ENCODE assay signal across 7 mouse cellular contexts in genomic region chr14:26969164-26969563, GRCm38 (mm10). TPM values are rescaled to one million over a fixed set of nuclear protein-coding genes. Genes with fewer than 3 reads are reported as not detected.
DNase-seq lines count a peak whose midpoint lies in the region; ATAC-seq and TF ChIP-seq lines count a peak whose summit lies in the region.

No protein-coding gene starts in this region.

- no peak for TF ChIP-seq EP300 in stomach, postnatal 0 days (optimal IDR thresholded peaks at IDR 0.05)

- peaks cover 5% of the 10 kb centered on the region; the same call in 1 of the 2 replicates for H3K4me1 ChIP-seq in lung, embryonic 16.5 days (replicated peaks; ENCODE audit: control insufficient read depth, insufficient read depth, low read length)
- H3K4me1 ChIP-seq in forebrain, embryonic 16.5 days (replicated peaks; ENCODE audit: control insufficient read depth, insufficient read depth, low read length): peaks cover 11% of the 10 kb centered on the region
- peaks cover 27% of the 10 kb centered on the region for H3K4me1 ChIP-seq in liver, embryonic 12.5 days
- H3K4me1 ChIP-seq in stomach, postnatal 0 days (replicated peaks; ENCODE audit: control insufficient read depth, insufficient read depth): no peaks in the 10 kb centered on the region

- no peak for ATAC-seq in lung, embryonic 16.5 days (ENCODE audit: low read depth)
- ATAC-seq in forebrain, embryonic 16.5 days: no peak
- no peak for ATAC-seq in liver, embryonic 12.5 days
- no peak for ATAC-seq in stomach, postnatal 0 days (ENCODE audit: low FRiP score, low TSS enrichment)

- peak overlapping the region; percentile 95 for H3K4me3 ChIP-seq in lung, embryonic 16.5 days (ENCODE audit: low read length)
- peak overlapping the region; percentile 93 for H3K4me3 ChIP-seq in forebrain, embryonic 16.5 days (replicated peaks; ENCODE audit: low read length)
- peak overlapping the region; percentile 89 for H3K4me3 ChIP-seq in liver, embryonic 12.5 days
- H3K4me3 ChIP-seq in stomach, postnatal 0 days (ENCODE audit: low read depth, low read length): peak overlapping the region; percentile 95

- H3K9me3 ChIP-seq in lung, embryonic 16.5 days (ENCODE audit: control insufficient read depth, low read length): no peaks in the 10 kb centered on the region
- no peaks in the 10 kb centered on the region for H3K9me3 ChIP-seq in forebrain, embryonic 16.5 days (ENCODE audit: control insufficient read depth, low read length)
- no peaks in the 10 kb centered on the region for H3K9me3 ChIP-seq in liver, embryonic 12.5 days (replicated peaks)
- H3K9me3 ChIP-seq in stomach, postnatal 0 days (ENCODE audit: control insufficient read depth, low read length): no peaks in the 10 kb centered on the region

- no peak for DNase-seq in lung, postnatal 10 days
- no peak for DNase-seq in stomach, postnatal 0 days (ENCODE audit: low spot score)
- DNase-seq in cerebellum, postnatal 14 days: no peak
- DNase-seq in adrenal gland, postnatal 25 days: no peak

- no peak for TF ChIP-seq CTCF in stomach, postnatal 0 days (IDR thresholded peaks at IDR 0.05; ENCODE audit: low read depth)

- 62% methylated on average over 3 of the region's 3 CpGs for WGBS in lung, embryonic 16.5 days
- 77% methylated on average over 3 of the region's 3 CpGs for WGBS in forebrain, embryonic 16.5 days
- WGBS in liver, embryonic 12.5 days (ENCODE audit: insufficient replicate concordance): 53% methylated on average over 3 of the region's 3 CpGs
- 63% methylated on average over 3 of the region's 3 CpGs for WGBS in stomach, postnatal 0 days

- H3K27me3 ChIP-seq in lung, embryonic 16.5 days (ENCODE audit: control insufficient read depth, insufficient read depth, low read depth, low read length): no peaks in the 10 kb centered on the region
- H3K27me3 ChIP-seq in forebrain, embryonic 16.5 days (replicated peaks; ENCODE audit: control insufficient read depth, insufficient read depth, low read length): no peaks in the 10 kb centered on the region
- H3K27me3 ChIP-seq in liver, embryonic 12.5 days (replicated peaks): no peaks in the 10 kb centered on the region; the same call in 1 of the 2 replicates
- H3K27me3 ChIP-seq in stomach, postnatal 0 days (ENCODE audit: control insufficient read depth, insufficient read depth, low read length): no peaks in the 10 kb centered on the region

- peak overlapping the region; percentile 80 for H3K4me2 ChIP-seq in lung, embryonic 16.5 days (ENCODE audit: low read depth, low read length)
- H3K4me2 ChIP-seq in forebrain, embryonic 16.5 days (ENCODE audit: low read length): peak overlapping the region; percentile 68
- H3K4me2 ChIP-seq in liver, embryonic 12.5 days: peak overlapping the region; percentile 99
- peak overlapping the region; percentile 68 for H3K4me2 ChIP-seq in stomach, postnatal 0 days (replicated peaks; ENCODE audit: low read depth)

- peaks cover 2% of the 10 kb centered on the region; the same call in 1 of the 2 replicates for H3K36me3 ChIP-seq in lung, embryonic 16.5 days (ENCODE audit: control insufficient read depth, insufficient read depth, low read length)
- no peaks in the 10 kb centered on the region for H3K36me3 ChIP-seq in forebrain, embryonic 16.5 days (ENCODE audit: control insufficient read depth, insufficient read depth)
- H3K36me3 ChIP-seq in liver, embryonic 12.5 days: no peaks in the 10 kb centered on the region
- no peaks in the 10 kb centered on the region; the same call in 1 of the 2 replicates for H3K36me3 ChIP-seq in stomach, postnatal 0 days (ENCODE audit: control insufficient read depth, insufficient read depth, low read length)

- no peak overlapping the region for H3K27ac ChIP-seq in lung, embryonic 16.5 days (ENCODE audit: low read length)
- no peak overlapping the region for H3K27ac ChIP-seq in forebrain, embryonic 16.5 days (ENCODE audit: low read length)
- H3K27ac ChIP-seq in liver, embryonic 12.5 days: no peak overlapping the region
- no peak overlapping the region for H3K27ac ChIP-seq in stomach, postnatal 0 days (replicated peaks)

- H3K9ac ChIP-seq in lung, embryonic 16.5 days (ENCODE audit: low read length): peak overlapping the region; percentile 93; the same call in 1 of the 2 replicates
- peak overlapping the region; percentile 94 for H3K9ac ChIP-seq in forebrain, embryonic 16.5 days (replicated peaks; ENCODE audit: low read depth, low read length)
- H3K9ac ChIP-seq in liver, embryonic 12.5 days: peak overlapping the region; percentile 81; the same call in 1 of the 2 replicates
- peak overlapping the region; percentile 98 for H3K9ac ChIP-seq in stomach, postnatal 0 days (ENCODE audit: low read length)

RNA-seq across cellular contexts. Expression of gene Appl1, which starts 1.9 kb away (rescaled TPM):
- 28.4 and 33.2 TPM in 2 replicates for polyA plus RNA-seq in lung, embryonic 16.5 days (2015; fragmentation: Nextera tagmentation; extraction: Ambion mirVana)
- 65.3 and 70.1 TPM in 2 replicates for polyA plus RNA-seq in forebrain, embryonic 16.5 days (2015; fragmentation: Nextera tagmentation; extraction: Ambion mirVana)
- 9.2 and 10.0 TPM in 2 replicates for polyA plus RNA-seq in liver, embryonic 12.5 days (2016; fragmentation: Nextera tagmentation; extraction: Ambion mirVana)
- 22.0 and 25.5 TPM in 2 replicates for polyA plus RNA-seq in stomach, postnatal 0 days (2015; fragmentation: Nextera tagmentation; extraction: Ambion mirVana)
- 45.2 and 49.5 TPM in 2 replicates for total RNA-seq in adrenal gland, postnatal 25 days (2021)

RNA-seq across cellular contexts. Expression of gene Hesx1, which starts 25.1 kb away (rescaled TPM):
- polyA plus RNA-seq in lung, embryonic 16.5 days (2015; fragmentation: Nextera tagmentation; extraction: Ambion mirVana): not detected in 2 replicates
- polyA plus RNA-seq in forebrain, embryonic 16.5 days (2015; fragmentation: Nextera tagmentation; extraction: Ambion mirVana): not detected in 2 replicates
- 16.0 and 16.8 TPM in 2 replicates for polyA plus RNA-seq in liver, embryonic 12.5 days (2016; fragmentation: Nextera tagmentation; extraction: Ambion mirVana)
- polyA plus RNA-seq in stomach, postnatal 0 days (2015; fragmentation: Nextera tagmentation; extraction: Ambion mirVana): 0.19 TPM in 1 of 2 replicates, not detected in the other
- 0.70 TPM in 1 of 2 replicates, not detected in the other for total RNA-seq in adrenal gland, postnatal 25 days (2021)

Comparison
In these comparisons a context has a peak if more than half of its experiments do, and no peak if none do; other contexts are left out.
1. RNA of gene Hesx1, which starts 25.1 kb away (polyA plus RNA-seq): 16.0 to 16.8 TPM in liver, embryonic 12.5 days; 0.19 TPM in stomach, postnatal 0 days, not detected in lung, embryonic 16.5 days and not detected in forebrain, embryonic 16.5 days; every median in the first group is over 10 times any median in the second.
2. Peak in every context shown above with its lines, with median percentiles within 50 percentile points of each other: H3K4me2 ChIP-seq, H3K4me3 ChIP-seq and H3K9ac ChIP-seq.